Mouse (Mus musculus): ENCODE measurements around the gene Stk32c.
A peak's percentile ranks its signal among the peaks of the same experiment; 100 is the strongest.

Stk32c gene

DNA sequence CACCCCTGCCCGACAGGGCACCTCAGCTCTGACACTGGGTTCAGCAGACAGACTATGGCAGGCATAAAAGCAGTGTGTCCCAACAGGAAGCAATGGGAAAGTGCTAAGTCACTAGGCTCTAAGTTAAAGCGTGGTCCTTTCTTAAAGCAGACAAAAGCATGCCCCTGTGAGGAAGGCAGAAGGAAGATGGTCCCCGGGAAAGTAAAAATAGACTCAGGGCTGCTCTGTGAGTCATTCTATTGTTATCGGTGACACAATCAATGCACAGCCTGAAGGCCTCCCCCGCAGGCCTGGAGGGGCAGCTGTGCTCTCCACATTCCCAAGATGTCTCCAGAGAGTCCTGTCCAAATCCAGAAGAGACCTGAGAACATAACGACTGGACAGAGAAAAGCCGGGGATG is 67.2 kb downstream of the Stk32c start:
- DNase-seq (ENCODE audit: low spot score in 2 of 2), result no peak

DNA sequence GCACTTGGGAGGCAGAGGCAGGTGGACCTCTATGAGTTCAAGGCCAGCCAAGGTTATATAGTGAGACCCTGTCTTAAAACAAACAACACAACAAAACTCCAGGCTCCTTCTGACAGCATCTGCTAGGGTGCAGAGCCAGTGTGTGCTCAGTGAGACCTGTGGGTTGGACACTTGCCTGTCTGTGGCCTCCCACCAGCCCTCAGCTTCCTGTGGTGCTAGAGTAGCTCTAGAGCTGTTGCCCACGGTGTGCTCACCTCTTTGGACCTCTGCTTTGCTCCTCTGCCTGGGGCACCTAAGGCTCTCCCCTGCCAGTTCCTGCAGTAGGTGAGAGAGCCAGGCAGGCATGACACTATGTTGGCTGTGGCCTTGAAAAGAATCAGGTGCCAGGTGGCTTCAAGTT is 69.3 kb downstream of the Stk32c start:
- DNase-seq (ENCODE audit: low spot score in 2 of 2), result no peak

DNA sequence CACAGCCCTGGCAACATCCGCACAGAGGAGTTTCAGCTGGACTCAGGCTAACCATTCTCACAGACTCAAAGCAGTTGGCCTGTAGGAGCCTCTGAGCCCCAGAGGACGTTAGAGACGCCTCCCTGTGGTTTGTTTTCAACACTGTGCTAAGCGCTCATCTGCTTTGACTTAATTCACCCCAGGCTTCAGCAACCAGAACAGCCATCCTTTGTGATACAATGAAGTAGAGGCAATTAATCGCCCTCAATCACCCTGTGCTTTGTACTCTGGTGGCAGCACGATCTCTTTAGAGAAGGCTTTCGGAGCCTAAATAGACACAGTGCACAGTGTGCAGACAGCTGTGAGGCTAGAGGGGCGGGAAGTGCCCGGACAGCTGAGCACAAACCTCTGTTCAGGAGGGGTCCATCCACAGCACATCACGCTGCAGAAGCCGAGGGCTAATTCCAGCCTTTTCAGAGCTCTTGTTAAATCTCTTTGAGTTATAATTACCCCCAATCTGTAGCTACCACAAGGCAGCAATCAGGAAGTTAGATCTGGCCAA is 73.1 kb downstream of the Stk32c start:
- DNase-seq (ENCODE audit: low spot score in 2 of 2), result no peak

DNA sequence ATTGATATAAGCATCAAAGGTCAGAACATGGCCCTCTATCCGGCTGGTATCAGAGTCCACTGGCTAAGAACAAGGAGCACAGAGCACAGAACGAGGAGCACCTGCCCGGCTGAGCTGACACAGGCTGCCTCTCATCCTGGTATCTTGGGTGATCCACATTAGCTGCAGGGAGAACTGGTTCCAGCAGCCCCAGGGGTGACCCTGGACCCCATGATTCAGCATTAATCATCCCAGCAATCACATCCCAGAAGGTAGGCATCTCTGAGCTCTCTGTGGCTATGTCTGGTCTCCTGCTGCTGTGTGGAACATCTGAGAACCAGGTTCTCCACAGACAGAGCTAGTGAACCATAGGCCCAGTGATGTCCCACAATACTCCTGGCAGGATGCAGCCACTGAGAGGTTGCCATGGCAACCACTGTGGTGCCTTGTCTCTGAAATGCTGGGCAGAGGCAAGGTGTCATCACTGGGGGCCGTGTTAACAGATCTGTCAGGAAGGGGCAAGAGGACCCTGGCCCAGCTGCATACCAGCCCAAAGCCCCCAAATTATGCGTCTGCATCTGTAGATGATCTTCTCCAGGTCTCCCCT is 76.1 kb downstream of the Stk32c start:
- DNase-seq (ENCODE audit: low spot score in 2 of 2), result peak in 1 of 2 experiments; percentile 58

DNA sequence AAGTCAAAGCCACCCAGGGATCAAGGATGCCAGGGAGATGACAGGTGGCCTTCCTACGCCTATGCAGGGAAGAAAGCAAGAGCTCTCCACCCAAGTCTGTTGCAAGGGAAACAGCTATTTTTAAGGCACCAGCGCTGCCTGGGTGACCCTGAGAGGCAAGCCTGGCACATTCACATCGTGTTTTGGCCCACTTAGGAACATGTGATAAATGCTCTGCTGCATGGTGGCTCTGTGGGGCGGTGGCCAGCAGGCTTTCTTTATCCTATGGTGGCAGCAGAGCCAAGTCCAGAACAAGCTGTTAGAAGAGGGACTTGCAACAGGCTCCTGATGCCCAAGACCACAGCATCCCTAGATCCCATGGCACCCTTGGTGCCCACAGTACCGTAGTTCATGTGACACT is 77.9 kb downstream of the Stk32c start:
- no peak for DNase-seq (ENCODE audit: low spot score in 2 of 2)

DNA sequence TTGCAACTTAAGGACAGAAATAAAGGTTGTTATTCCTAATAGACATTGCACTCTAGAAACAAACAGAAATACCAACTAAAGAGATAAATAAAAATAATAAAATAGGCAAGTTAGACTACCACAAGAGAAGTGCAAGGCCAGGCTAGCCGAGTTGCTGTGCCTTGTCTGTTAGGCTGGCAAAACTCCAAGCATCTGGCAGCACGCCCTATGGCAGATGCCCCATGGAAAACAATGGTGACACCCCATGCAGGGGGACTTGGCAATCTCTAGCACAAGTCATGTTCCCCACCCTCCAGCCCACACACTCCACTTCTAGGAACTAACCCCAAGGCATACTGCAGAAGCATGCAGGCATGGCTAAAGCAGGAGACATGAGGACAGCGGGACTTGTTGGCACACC is 79.7 kb downstream of the Stk32c start:
- DNase-seq (ENCODE audit: low spot score in 2 of 2), result no peak

DNA sequence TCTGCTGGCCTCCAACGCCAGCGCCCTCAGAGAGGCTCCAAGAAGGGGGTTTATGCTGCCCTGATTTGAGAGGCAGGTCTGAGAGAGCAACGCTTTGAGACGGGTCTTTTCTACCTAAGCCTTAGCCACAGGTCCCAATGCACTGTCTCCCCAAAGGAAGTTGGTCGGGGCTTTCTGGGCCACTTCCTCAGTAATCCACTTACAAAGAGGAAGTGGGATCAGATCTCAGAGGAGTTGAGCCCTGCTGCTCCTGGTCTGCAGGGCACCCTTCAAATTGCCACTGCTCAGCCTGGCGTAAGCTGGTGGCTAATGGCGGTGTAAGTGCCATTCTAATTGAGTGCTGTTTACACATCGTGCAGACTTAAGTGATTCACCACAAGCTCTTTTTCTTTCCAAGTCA is 81.6 kb downstream of the Stk32c start:
- no peak for DNase-seq (ENCODE audit: low spot score in 2 of 2)

DNA sequence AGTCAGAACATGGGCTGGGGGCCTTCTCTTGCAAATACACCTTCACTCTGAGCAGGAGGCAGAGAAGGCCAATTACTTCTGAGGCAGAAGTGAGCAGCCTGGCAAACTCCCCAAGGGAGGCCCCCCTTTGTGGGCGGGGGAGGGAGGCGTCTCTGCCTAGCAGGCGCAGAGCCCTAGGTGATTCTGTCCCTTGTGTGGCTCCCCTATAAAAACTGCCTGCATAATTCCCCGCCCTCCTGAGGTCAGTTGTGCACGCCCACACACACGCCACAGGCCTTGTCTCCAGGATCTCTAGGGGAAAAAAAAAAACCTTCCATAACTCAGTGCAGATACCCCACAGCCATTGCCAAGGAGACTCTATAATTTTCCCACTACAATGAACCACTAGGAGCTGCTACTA is 82.7 kb downstream of the Stk32c start:
- no peak for DNase-seq (ENCODE audit: low spot score in 2 of 2)

DNA sequence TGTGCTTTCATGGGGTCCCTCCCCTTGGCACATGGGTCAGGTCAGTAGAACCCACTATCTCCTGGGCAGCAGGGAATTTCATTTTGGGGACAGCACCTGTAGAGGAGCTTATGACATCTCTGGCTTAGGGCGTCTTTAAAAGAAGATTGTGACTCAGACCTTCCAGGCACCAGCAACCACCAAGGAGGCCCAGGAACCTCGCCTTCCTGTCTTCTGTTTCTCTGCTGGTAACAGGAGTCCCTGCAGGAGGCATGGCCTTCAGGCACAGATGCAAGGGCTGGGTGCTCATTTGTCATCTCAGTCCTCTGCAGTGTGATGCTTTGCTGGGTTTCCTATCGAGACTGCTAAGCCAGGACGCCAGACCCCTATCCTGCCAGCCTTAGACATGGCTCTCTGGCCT is 84.1 kb downstream of the Stk32c start:
- no peak for DNase-seq (ENCODE audit: low spot score in 2 of 2)

DNA sequence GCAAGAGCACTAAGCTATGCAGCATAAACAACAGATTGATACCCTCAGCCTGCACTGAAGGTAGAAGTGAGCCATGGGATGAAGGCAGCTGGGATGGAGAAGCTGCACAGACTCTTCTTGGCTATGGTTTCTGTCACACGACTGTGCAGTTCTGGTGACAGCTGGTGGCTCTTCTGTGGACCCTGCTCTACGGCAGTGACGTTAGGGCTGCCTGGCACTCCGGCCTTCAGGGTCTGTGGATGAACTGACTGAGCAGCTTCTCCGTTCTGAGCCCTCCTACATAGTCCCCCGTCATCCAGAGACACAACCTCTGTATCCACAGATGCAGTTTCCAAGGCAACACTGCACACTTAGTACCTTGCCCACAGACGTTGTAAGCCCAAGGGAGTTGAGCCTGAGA is 86.6 kb downstream of the Stk32c start:
- no peak for DNase-seq (ENCODE audit: low spot score in 2 of 2)

DNA sequence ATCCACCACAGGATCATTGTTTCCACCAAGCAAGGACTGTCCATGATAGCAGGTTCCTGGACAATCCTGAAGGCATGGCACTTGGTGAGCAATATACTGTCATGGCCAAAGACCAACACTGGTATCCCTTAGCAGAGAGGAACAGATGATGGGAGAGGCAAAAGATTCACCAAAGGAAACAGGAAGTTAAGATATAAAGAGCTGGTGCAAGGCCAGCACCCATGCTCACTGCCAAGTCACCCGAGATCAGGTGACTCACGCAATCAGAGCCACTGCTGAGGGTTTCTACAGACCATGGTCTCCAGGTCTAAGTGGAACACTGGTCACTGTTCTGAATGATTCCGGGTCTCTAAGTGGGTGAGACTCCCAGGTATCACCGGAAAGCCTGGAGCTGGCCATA is 87.2 kb downstream of the Stk32c start:
- no peak for DNase-seq (ENCODE audit: low spot score in 2 of 2)

DNA sequence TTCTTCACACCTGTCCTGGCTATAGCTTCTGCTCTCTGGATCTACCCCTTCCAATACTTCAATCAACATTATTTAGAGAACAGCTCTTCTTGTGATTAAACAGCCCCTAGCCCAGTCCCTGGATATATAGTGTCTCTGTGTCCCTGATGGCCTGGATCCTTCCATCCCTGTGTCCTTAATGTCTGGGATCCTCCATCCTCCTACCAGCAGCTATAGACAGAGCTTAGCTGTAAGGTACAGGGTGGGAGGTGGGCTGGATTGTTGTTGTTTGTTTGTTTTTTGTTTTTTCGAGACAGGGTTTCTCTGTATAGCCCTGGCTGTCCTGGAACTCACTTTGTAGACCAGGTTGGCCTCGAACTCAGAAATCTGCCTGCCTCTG is 93.3 kb downstream of the Stk32c start:
- DNase-seq (ENCODE audit: low spot score in 2 of 2), result no peak

DNA sequence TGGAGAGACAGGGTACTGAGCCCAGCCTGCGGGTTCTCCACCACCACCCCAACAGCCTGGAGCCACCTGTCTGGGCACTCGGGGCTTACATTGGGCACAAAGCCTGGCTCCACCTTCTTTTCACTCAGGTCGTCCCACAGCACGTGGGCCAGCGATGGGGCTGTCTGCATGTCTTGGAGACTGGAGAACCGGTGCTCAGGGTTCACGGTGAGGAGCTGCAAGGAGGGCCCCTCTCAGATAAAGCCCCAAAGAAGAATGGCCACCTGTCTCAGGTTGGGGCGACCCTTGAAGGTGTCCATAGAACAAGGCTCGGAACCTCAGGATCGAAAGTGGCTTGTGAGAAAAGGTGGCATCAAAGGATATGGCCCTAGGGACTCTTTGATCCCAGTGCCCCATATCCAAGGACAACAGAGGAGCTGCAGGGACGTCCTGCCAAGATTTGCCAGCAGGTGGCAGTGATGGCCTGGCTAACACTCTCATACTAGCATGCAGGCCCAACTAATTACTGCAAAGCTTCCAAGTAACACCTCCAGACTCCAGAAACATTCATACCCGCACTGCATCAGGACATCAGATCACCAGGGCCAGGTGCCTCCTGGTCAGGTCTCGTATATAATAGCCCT is 93.8 kb downstream of the Stk32c start:
- peak; percentile 84 to 90 for DNase-seq (ENCODE audit: low spot score in 2 of 2)

DNA sequence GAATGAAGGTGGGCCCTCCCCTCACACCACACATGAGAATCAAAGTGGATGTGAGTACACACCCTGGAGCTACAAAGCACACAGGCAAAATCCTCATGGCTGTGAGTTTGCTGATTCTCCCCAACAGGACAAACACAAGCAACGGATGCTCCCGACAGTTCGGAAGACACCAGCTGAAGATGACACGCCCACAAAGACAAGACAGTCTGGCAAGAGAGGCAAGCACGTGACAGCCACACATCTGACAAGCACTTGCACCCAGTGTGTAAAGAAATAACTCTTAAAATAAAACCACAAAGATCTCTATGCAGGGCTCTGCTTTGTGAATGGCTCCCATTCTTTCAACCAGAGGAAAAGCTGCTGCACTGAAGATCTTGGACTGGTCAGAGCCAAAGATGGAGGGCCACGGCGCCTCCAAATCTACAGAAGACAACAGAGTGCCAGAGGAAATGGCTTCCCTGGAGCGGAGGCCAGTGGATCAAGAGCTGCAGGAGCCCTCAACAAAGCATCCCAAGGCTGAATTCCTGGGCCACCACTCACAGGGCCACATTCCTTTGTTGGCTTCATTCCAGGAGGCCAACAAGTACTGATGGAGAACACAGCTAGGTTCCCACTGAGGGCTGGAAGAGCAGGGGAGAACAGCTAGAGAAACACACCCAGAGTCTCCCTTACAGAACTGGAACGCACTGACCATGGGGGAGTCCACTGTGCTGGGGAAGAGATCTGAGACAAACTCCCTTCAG is 105.0 kb downstream of the Stk32c start:
- DNase-seq (ENCODE audit: low spot score in 2 of 2), result peak in 1 of 2 experiments; percentile 67

DNA sequence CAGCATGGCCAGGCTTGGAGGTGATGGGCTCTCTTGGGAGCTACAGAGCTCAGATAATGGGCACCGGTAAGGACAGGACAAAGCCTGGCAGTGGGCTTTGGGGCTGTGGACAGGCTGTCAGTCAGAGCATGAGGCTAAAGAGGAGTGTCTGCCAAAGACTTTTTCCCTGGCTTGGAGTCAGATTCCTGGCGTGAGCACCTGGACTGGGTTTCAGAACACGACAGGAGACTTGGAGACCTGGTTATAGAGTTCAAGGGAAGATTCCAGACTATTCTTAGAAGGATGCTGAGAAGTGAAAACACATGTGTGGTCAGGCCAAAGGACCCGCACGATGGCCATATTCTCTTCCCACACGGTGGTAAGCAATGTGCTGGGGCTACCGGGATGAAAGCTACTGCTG is 107.4 kb downstream of the Stk32c start:
- DNase-seq (ENCODE audit: low spot score in 2 of 2), result no peak

DNA sequence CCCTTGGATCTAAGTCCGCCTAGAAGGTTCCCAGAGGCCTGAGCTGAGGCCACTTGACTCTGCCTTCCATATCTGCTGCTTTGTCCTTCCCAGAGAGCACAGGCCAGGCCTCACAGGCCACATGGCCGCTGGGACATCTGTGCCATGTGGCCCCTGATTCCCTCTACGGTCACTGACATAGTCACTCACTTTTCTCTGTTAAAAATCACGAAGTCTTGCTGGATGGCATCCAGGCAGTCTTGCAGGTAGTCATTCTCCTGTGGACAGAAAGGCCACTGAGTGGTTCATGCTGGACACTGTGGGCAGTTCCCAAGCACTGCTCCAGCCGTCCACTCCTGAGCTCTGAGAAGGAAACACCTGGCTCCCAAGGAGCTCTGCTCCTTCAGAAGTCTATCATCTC is 108.0 kb downstream of the Stk32c start:
- no peak for DNase-seq (ENCODE audit: low spot score in 2 of 2)

DNA sequence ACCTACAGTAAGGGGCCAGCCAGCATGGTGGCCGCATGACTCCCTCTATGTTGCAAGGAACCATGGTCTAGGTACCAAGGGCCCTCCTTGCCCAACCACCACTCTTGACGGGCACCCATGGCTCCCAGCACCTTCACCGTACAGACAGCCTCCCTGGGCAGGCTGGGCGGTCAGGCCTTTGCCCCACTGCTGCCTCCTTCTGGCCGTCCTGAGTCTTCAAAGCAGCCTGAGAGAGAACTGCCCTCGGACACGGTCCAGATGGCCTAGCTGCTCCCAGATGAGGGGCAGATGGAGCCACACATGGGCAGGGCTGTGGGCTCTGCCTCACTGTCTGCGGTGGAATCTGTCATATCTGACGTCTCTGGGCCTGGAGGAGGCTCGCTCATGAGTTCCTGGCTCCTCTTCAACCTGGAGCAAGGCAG is 109.1 kb downstream of the Stk32c start:
- no peak for DNase-seq (ENCODE audit: low spot score in 2 of 2)

DNA sequence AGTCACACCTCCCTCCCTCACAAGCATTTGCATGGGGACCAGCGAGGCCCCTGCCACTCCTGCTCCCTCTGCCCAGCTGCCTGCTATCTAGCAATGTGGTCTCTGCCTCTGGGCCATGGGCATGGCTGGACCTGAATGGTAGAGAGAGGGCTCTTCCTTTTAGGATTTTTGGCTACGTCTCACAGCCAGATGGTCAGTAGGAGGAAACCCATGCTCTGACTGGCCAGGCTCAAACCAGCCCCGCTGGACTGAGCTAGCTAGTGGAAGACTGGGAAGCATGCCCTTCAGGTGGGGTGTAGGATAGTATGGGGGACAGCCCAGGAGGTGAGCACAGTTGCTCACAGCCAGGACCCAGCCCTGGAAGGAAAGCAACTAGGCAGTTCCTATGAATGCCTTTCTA is 111.3 kb downstream of the Stk32c start:
- DNase-seq (ENCODE audit: low spot score in 2 of 2), result peak in 1 of 2 experiments; percentile 50

DNA sequence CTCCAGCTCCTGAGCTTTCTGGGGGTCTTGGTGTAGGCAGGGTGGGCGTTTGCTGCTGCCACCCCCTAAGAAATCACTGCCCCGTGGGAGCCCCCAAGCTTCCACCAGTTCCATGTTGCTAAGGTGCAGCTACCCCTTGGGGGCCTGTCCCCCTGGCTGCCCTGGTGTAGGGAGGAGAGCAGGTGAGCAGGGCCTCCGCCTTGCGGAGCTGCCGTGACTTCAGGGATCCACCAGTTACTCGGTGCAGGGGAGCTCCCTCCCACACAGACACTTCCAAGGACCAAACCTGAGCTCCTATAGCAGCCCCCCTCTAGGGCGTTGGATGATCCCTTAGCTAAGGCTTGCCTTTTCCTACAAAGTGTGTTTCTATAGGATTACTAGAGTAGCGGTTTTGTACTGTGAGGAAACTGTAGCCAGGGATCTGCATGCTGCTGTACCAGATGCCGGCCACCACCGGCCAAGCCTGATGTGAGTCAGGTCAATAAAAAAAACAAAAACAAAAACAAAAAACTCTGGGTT is 111.8 kb downstream of the Stk32c start:
- no peak for DNase-seq (ENCODE audit: low spot score in 2 of 2)

DNA sequence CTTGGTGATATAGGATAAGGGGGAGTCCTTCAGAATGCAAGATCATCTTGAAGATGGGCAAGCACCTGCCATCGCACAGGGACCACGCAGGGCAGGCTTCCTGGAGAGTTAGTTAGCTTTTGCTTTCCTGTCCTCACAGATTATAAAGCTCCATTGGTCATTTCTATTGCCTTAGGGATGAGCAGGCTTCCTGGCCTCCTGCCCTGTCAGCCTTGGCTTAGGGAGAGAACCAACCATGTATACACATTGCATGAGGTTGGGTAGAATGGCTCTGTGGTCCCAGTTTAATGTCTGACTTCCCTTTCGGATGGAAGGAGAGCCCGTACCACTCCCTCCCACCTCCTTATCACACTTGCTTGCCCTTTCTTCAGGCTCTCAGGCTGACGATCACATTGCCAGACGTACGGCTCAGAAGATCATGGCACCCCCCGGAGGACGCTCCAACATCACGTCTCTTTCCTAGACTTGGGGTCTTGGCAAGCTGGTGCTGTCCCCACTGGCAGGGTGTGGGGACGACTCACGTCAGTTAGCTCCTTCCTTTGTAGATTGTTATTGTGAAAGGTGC is 112.5 kb downstream of the Stk32c start:
- no peak for DNase-seq (ENCODE audit: low spot score in 2 of 2)

DNA sequence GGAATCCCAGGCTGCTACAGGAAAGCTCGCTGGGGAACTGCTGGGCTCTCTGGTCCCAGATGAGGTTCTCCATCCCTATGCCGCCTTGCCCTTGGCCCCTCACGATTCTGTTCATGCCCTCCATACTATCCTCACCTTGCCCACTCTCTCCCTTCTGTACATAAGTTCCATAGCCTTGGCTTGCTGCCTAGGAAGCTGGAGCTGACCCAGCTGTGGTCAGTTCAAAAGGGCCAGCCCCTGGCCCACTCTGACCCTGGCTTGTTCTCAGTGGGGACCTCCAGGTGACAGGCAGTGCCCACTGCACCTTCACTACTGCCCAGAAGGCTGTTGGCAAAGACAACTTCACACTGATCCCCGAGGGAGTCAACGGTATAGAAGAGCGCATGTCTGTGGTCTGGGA is 116.7 kb downstream of the Stk32c start:
- DNase-seq (ENCODE audit: low spot score in 2 of 2), result no peak

DNA sequence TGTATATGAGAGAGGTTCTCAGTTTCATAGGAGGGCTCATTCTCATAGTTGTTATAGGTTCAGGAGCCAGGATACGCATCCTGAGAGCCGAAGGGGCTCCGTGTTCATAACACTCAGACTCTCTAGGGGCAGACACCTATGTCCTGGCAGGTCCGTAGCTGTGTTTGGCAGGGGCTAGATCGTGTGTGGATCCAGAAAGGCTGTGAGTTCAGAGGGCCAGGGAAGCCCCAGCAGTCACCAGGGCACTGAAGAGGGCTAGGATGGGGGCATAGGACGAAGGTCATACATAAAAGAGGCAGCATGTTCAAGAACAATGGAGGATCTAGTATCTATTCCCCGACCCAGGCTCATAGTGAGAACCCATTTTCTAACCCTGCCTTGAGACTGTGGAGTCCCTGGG is 117.8 kb downstream of the Stk32c start:
- DNase-seq (ENCODE audit: low spot score in 2 of 2), result no peak

DNA sequence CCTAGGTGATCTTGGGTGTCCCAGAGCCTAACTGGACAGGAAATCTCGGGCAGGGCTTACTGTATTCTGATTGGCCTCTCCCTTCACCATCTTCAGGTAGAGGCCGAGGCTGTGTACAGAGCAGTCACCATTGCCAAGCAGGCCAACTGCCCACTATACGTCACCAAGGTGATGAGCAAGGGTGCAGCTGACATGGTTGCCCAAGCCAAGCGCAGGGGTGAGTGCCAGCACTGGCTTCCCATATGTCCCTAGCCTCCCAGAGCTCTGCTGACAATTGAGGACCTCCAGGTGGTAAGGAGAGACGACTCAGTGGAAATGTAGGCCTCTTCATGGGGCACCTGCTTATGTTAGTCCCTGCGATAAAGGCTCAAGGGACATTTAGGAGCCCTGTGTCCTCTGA is 118.3 kb downstream of the Stk32c start:
- no peak for DNase-seq (ENCODE audit: low spot score in 2 of 2)
